Mouse (Mus musculus) lung, postnatal 0 days (tissue): ENCODE measurements around the gene Ckap2.

Source experiments
- CTCF ChIP-seq: IDR thresholded peaks from 2 replicates; pipeline ENCODE4 v1.5.1; 2016; ENCODE audit warnings: antibody characterized with exemption, mild to moderate bottlenecking
- EP300 ChIP-seq: IDR thresholded peaks from 2 replicates; pipeline ENCODE4 v1.6.1; 2016; ENCODE audit warnings: antibody characterized with exemption, mild to moderate bottlenecking, control low read depth

DNA sequence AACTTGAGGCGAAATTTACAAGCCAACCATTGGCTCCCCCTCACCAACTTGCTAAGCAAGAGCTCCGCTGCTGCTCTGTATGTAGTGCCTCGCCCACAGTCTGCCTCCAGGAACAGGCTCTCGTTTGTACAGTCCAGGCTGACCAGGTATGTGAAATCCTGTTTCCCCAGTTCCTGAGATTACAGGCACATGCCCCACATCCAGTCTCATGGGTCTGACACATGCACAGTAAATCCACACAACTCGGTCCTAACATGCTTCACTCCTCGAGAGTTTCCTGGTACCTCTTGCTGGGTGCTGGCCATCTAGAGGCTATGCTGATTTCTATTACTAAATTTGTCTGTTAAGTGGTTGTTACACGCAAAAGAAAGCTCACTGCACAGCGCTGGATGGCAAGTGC lies 40.7 kb upstream of the Ckap2 start:
- no peak for TF ChIP-seq CTCF
- TF ChIP-seq EP300: no peak
